Mouse (Mus musculus) layer of hippocampus, postnatal 25 days (tissue): ENCODE results near the gene Myh14. TPM values are rescaled to one million over a fixed set of nuclear protein-coding genes. Genes with fewer than 3 reads are reported as not detected.

Source experiments
- total RNA-seq, 2 experiments: library from RNA; stranded (reverse); gene quantifications; 2 replicates each; pipeline ENCODE4 v1.2.3; 2021

Myh14 gene
- total RNA-seq, 2 experiments from 2014 or later = 25.0 to 31.0 TPM

Other genes with a start within 250 kb of the Myh14 start
- gene Lrrc4b, start 241.8 kb downstream of the Myh14 start, total RNA-seq = 100 to 1,000 TPM; 322 to 333 TPM
- 10 to 100 TPM; 10.9 to 13.2 TPM for gene Aspdh, start 205.5 kb downstream of the Myh14 start, total RNA-seq
- gene Josd2, start 202.9 kb downstream of the Myh14 start, total RNA-seq = 100 to 1,000 TPM; 102 to 107 TPM
- 100 to 1,000 TPM; 207 to 212 TPM for gene Emc10, start 174.3 kb downstream of the Myh14 start, total RNA-seq
- gene Fam71e1, start 174.3 kb downstream of the Myh14 start, total RNA-seq = 10 to 100 TPM; 18.6 to 22.8 TPM
- gene Mybpc2, start 146.2 kb downstream of the Myh14 start, total RNA-seq = not detected
- gene Spib, start 138.8 kb downstream of the Myh14 start, total RNA-seq = under 1 TPM; 0.12 TPM
- 1 to 10 TPM; 7.3 to 8.9 TPM for gene Pold1, start 122.0 kb downstream of the Myh14 start, total RNA-seq
- 10 to 100 TPM; 60.6 to 66.3 TPM for gene Nr1h2, start 116.9 kb downstream of the Myh14 start, total RNA-seq
- not detected for gene Napsa, start 98.5 kb downstream of the Myh14 start, total RNA-seq
- gene Kcnc3, start 80.2 kb downstream of the Myh14 start, total RNA-seq = 100 to 1,000 TPM; 167 to 190 TPM
- gene Izumo2, start 37.9 kb upstream of the Myh14 start, total RNA-seq = not detected
- 10 to 100 TPM; 33.8 to 35.0 TPM for gene Vrk3, start 77.6 kb upstream of the Myh14 start, total RNA-seq
- gene Zfp473, start 80.2 kb upstream of the Myh14 start, total RNA-seq = under 1 TPM; 0.31 to 0.37 TPM
- gene Nup62, start 145.2 kb upstream of the Myh14 start, total RNA-seq = 10 to 100 TPM; 30.7 to 31.1 TPM
- gene Il4i1, start 145.5 kb upstream of the Myh14 start, total RNA-seq = 1 to 10 TPM; 1.4 to 2.4 TPM
- gene Atf5, start 145.8 kb upstream of the Myh14 start, total RNA-seq = 10 to 100 TPM; 26.7 to 31.2 TPM
- 10 to 100 TPM; 76.1 to 79.5 TPM for gene Akt1s1, start 178.1 kb upstream of the Myh14 start, total RNA-seq
- 10 to 100 TPM; 59.0 to 61.0 TPM for gene Tbc1d17, start 178.2 kb upstream of the Myh14 start, total RNA-seq
- gene Pnkp, start 186.3 kb upstream of the Myh14 start, total RNA-seq = 10 to 100 TPM; 31.1 to 34.0 TPM
- gene Ptov1, start 198.9 kb upstream of the Myh14 start, total RNA-seq = 100 to 1,000 TPM; 311 to 358 TPM
- 100 to 1,000 TPM; 105 to 108 TPM for gene Med25, start 221.9 kb upstream of the Myh14 start, total RNA-seq
- 10 to 100 TPM; 27.3 to 29.2 TPM for gene Fuz, start 225.2 kb upstream of the Myh14 start, total RNA-seq